Mouse (Mus musculus): ENCODE data around the gene Sucla2. TPM values are rescaled to one million over a fixed set of nuclear protein-coding genes. Genes with fewer than 3 reads are reported as not detected.
"Not testable (repeated sequence)": the region's sequence is repeated elsewhere in the genome, so short reads cannot be mapped to it uniquely, and the experiment has no call there.

The Sucla2 gene
- total and polyA plus RNA-seq, 3 experiments, result 17.5 to 107 (median 58.4) TPM

DNA sequence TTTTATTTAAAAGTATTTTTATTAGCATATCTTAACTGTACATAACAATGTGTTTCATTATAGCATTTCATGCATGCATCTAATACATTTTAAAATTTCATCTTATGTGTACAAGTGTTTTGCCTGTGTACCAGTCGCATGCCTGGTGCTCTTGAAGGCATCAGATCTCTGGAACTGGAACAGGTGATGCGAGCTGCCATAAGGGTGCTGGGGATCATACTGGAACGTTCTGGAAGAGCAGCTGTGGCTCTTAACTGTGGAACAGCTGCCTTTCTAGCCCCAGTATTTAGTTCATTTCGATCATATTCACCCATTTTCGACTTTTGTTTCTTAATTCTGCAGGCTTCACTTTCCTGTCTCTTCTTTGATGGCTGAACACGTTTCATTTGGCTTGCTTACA lies 26.0 kb downstream of the Sucla2 start:
- DNase-seq (ENCODE audit: low spot score) (no peak), ATAC-seq (ENCODE audit: extremely low read depth, insufficient number of reproducible peaks, low FRiP score, poor library complexity, severe bottlenecking) (no peak)
- TF ChIP-seq CTCF (IDR thresholded peaks at IDR 0.05; ENCODE audit: low read depth, low read length), result no peak
- TF ChIP-seq POLR2AphosphoS5 (IDR thresholded peaks at IDR 0.05; ENCODE audit: insufficient replicate concordance, low read depth, low read length), result no peak
- H3K4me1 ChIP-seq (ENCODE audit: insufficient read depth, low read depth, low read length), result peaks cover 44% of the 10 kb centered on the region
- H3K9me3 ChIP-seq (replicated peaks), result no peaks in the 10 kb centered on the region
- peaks cover 13% of the 10 kb centered on the region for H3K27me3 ChIP-seq (ENCODE audit: insufficient read depth, low read length)
- H3K36me3 ChIP-seq (replicated peaks), result peaks cover 14% of the 10 kb centered on the region
- H3K4me3 ChIP-seq (ENCODE audit: low read depth, low read length), result no peak overlapping the region

DNA sequence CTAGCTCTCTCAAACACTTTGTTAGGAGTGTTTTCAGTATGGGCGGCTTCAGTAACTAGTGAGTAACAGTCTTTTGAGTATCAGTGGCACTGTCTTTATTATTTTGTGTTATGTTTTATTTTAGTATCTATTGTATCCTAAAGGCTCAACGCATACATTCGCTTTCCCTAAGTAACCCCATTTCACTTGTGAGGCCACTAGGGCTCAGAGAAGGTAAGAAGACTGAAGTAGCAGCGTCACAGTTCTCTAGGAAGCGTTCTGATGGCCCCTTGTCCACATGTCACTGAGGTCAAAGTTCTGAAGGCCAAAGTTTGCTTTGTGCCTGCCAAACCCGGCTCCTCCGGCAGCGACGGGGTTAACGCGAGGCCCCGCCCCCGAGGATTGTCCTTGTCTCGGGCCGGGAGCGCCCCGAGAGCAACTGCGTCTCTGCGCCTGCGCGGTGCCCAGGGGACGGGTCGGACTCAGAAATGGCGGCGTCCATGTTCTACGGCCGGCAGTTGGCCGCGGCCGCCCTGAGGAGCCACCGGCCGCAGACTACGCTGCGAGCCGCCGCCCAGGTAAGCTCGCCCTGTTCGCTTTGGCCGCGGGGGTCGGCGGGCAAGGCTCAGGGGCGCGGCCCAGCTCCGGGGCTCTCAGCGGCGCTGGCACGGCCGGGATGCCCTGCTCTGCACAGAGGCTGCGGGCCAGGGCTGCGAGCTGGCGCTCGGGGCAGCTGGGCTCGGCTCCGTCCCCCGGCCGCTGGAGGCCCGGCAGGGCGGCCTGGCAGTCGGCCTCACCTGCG lies 27.4 kb downstream of the Sucla2 start:
- peak; percentile 96 for DNase-seq (ENCODE audit: low spot score)
- Histone ChIP-seq H3K4me3 (ENCODE audit: low read depth, low read length) (peak overlapping the region; percentile 98), H3K9me3 (replicated peaks) (no peaks in the 10 kb centered on the region), H3K36me3 (replicated peaks) (peaks cover 26% of the 10 kb centered on the region), H3K27me3 (ENCODE audit: insufficient read depth, low read length) (peaks cover 5% of the 10 kb centered on the region), H3K4me1 (ENCODE audit: insufficient read depth, low read depth, low read length) (peaks cover 40% of the 10 kb centered on the region)
- no peak for TF ChIP-seq TAL1 (conservative IDR thresholded peaks at IDR 0.05; ENCODE audit: low read depth, low read length)
- TF ChIP-seq POLR2AphosphoS5 (IDR thresholded peaks at IDR 0.05; ENCODE audit: insufficient replicate concordance, low read depth, low read length), result no peak
- TF ChIP-seq GATA2 (IDR thresholded peaks at IDR 0.05; ENCODE audit: borderline replicate concordance, low read depth, low read length), result no peak
- TF ChIP-seq GATA1 (IDR thresholded peaks at IDR 0.05; ENCODE audit: borderline replicate concordance, low read length), result no peak
- no peak for TF ChIP-seq CTCF (IDR thresholded peaks at IDR 0.05; ENCODE audit: low read depth, low read length)
- peak; percentile 82 for ATAC-seq (ENCODE audit: extremely low read depth, insufficient number of reproducible peaks, low FRiP score, poor library complexity, severe bottlenecking)

DNA sequence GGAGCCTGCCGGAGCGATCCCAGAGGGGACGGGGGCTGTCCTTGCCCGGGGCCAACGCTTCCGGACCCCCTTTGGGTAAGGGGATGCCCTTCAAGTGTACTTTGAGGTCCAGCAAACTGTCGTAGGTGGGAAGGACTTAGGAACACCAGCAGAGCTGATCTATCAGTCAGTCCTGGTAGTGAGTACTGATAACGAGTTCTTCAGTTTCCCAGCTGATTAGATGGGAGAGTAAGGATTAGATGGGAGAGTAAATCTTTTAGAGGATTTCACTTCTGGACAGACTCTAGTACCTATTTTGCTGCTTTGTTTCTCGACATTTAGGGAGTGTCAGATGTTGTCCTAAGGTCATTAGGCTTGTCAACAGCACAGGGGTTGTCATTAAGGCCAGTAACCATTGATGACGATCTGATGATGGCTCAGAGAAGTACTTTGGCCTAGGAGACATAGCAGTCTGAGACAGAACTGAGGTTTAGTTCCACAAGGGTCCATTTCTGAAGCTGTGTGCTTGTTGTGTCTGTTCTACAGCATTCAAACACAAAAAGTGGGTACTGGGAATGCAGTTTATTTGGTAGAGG lies 28.1 kb downstream of the Sucla2 start:
- TF ChIP-seq TAL1 (conservative IDR thresholded peaks at IDR 0.05; ENCODE audit: low read depth, low read length), result no peak
- TF ChIP-seq CTCF (IDR thresholded peaks at IDR 0.05; ENCODE audit: low read depth, low read length), result no peak
- no peak for TF ChIP-seq GATA2 (IDR thresholded peaks at IDR 0.05; ENCODE audit: borderline replicate concordance, low read depth, low read length)
- TF ChIP-seq POLR2AphosphoS5 (IDR thresholded peaks at IDR 0.05; ENCODE audit: insufficient replicate concordance, low read depth, low read length), result no peak
- TF ChIP-seq GATA1 (IDR thresholded peaks at IDR 0.05; ENCODE audit: borderline replicate concordance, low read length), result no peak
- H3K36me3 ChIP-seq (replicated peaks), result peaks cover 30% of the 10 kb centered on the region
- DNase-seq (ENCODE audit: low spot score), result peak; percentile 6
- H3K4me1 ChIP-seq (ENCODE audit: insufficient read depth, low read depth, low read length), result peaks cover 36% of the 10 kb centered on the region
- H3K9me3 ChIP-seq (replicated peaks), result no peaks in the 10 kb centered on the region
- H3K27me3 ChIP-seq (ENCODE audit: insufficient read depth, low read length), result no peaks in the 10 kb centered on the region
- peak overlapping the region; percentile 98 for H3K4me3 ChIP-seq (ENCODE audit: low read depth, low read length)
- no peak for ATAC-seq (ENCODE audit: extremely low read depth, insufficient number of reproducible peaks, low FRiP score, poor library complexity, severe bottlenecking)

DNA sequence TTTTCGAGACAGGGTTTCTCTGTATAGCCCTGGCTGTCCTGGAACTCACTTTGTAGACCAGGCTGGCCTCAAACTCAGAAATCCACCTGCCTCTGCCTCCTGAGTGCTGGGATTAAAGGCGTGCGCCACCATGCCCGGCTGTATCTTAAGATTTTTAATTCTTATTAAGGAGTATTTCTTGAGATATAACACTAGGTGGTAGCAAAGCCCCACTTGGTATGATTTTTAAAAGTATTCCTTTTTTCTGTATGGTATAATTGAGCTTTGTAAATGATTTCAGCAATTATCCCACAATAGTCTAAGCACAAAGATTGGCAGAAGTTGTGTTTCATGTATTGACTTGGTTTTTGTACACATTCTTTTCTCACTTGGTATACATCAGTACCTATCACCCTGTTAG lies 44.7 kb downstream of the Sucla2 start:
- not testable (repeated sequence) for H3K4me3 ChIP-seq (ENCODE audit: low read depth, low read length); ATAC-seq (ENCODE audit: extremely low read depth, insufficient number of reproducible peaks, low FRiP score, poor library complexity, severe bottlenecking)

DNA sequence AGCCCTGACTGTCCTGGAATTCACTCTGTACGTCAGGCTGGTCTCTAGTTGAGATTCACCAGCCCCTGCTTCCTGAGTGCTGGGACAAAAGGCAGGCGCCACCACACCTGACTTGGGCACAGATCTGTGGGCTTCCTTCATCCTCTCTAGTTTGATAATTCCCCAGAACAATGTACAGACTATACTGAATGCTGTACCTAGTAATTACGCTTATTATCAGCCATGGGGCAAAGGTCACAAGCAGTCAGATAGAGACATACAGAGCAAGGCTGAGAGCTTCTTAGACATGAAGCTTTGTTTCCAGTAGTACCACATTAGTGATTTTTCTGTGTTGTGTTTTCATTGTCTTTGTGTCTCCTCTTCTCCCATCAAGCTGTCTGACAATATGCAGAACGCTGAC lies 46.0 kb downstream of the Sucla2 start:
- no peak for TF ChIP-seq POLR2AphosphoS5 (IDR thresholded peaks at IDR 0.05; ENCODE audit: insufficient replicate concordance, low read depth, low read length)
- no peak for TF ChIP-seq GATA1 (IDR thresholded peaks at IDR 0.05; ENCODE audit: borderline replicate concordance, low read length)
- no peak for TF ChIP-seq CTCF (IDR thresholded peaks at IDR 0.05; ENCODE audit: low read depth, low read length)
- no peak for TF ChIP-seq GATA2 (IDR thresholded peaks at IDR 0.05; ENCODE audit: borderline replicate concordance, low read depth, low read length)
- no peak for TF ChIP-seq TAL1 (conservative IDR thresholded peaks at IDR 0.05; ENCODE audit: low read depth, low read length)
- no peak for DNase-seq (ENCODE audit: low spot score)
- peaks cover 7% of the 10 kb centered on the region for H3K9me3 ChIP-seq (replicated peaks)
- no peak for ATAC-seq (ENCODE audit: extremely low read depth, insufficient number of reproducible peaks, low FRiP score, poor library complexity, severe bottlenecking)
- H3K4me1 ChIP-seq (ENCODE audit: insufficient read depth, low read depth, low read length), result no peaks in the 10 kb centered on the region; the same call in none of the 2 replicates
- no peaks in the 10 kb centered on the region for H3K27me3 ChIP-seq (ENCODE audit: insufficient read depth, low read length)
- peaks cover 45% of the 10 kb centered on the region for H3K36me3 ChIP-seq (replicated peaks)
- H3K4me3 ChIP-seq (ENCODE audit: low read depth, low read length), result no peak overlapping the region

More for the DNA sequence above, 44.7 kb downstream of the Sucla2 start:
- H3K27me3 ChIP-seq (ENCODE audit: insufficient read depth, low read length); H3K9me3 ChIP-seq (replicated peaks); H3K4me1 ChIP-seq (ENCODE audit: insufficient read depth, low read depth, low read length); DNase-seq (ENCODE audit: low spot score): not testable (repeated sequence)
- H3K36me3 ChIP-seq (replicated peaks), result peaks cover 38% of the 10 kb centered on the region

DNA sequence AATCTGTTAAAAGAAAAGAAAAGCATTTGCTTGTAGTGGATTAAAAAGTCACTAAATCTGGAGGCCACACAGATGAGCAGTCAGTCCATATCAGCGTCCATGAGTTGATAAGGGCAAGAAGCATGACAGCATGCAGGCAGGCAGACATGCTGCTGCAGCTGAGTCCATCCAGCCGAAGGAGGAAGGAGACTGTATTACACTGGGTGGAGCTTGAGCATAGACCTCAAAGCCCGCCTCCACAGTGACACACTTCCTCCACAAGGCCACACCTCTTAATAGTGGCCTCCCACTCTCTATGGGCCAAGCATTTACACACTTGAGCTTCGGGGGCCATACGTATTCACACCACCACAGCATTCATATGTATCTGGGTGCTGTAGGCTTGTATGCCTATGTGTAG lies 48.9 kb downstream of the Sucla2 start:
- H3K4me1 ChIP-seq (ENCODE audit: insufficient read depth, low read depth, low read length), result no peaks in the 10 kb centered on the region; the same call in none of the 2 replicates
- ATAC-seq (ENCODE audit: extremely low read depth, insufficient number of reproducible peaks, low FRiP score, poor library complexity, severe bottlenecking) (no peak), DNase-seq (ENCODE audit: low spot score) (no peak)
- no peak overlapping the region for H3K4me3 ChIP-seq (ENCODE audit: low read depth, low read length)
- no peaks in the 10 kb centered on the region for H3K27me3 ChIP-seq (ENCODE audit: insufficient read depth, low read length)
- no peak for TF ChIP-seq POLR2AphosphoS5 (IDR thresholded peaks at IDR 0.05; ENCODE audit: insufficient replicate concordance, low read depth, low read length)
- TF ChIP-seq GATA1 (IDR thresholded peaks at IDR 0.05; ENCODE audit: borderline replicate concordance, low read length), result no peak
- TF ChIP-seq TAL1 (conservative IDR thresholded peaks at IDR 0.05; ENCODE audit: low read depth, low read length), result no peak
- TF ChIP-seq GATA2 (IDR thresholded peaks at IDR 0.05; ENCODE audit: borderline replicate concordance, low read depth, low read length), result no peak
- no peak for TF ChIP-seq CTCF (IDR thresholded peaks at IDR 0.05; ENCODE audit: low read depth, low read length)
- H3K9me3 ChIP-seq (replicated peaks), result peaks cover 7% of the 10 kb centered on the region
- peaks cover 58% of the 10 kb centered on the region for H3K36me3 ChIP-seq (replicated peaks)
